Mouse (Mus musculus): ENCODE measurements around the gene Flcn. TPM values are rescaled to one million over a fixed set of nuclear protein-coding genes. Genes with fewer than 3 reads are reported as not detected.

Gene Flcn
- total RNA-seq, 2 experiments from 2014 or later = 30.8 to 33.2 TPM

DNA sequence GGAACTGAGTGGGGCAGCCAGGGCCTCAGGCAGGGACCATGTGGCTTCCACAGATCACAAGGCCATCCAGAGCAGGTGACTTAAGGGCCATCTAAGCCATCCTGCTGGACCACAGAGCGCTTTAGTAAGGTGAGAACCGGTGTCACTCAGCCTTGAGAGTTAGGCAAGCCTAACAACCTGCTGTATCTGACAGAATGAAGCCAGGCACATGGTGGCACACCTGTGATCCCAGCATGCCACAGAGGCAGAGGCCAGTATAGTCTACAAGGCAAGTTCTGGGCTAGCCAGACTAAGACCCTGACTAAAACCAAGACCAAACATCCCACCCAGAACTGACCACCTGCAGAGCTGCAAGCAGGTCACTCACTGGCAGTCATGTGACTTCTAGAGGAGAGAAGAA lies 4.2 kb downstream of the Flcn start:
- no peak for DNase-seq (ENCODE audit: low spot score in 2 of 2)

GRCm38 (mm10) chr11:59805256-59805655 lies 4.6 kb downstream of the Flcn start:
- no peak for DNase-seq (ENCODE audit: low spot score in 2 of 2)

GRCm38 (mm10) chr11:59804409-59805110 lies 5.3 kb downstream of the Flcn start:
- no peak for DNase-seq (ENCODE audit: low spot score in 2 of 2)

DNA sequence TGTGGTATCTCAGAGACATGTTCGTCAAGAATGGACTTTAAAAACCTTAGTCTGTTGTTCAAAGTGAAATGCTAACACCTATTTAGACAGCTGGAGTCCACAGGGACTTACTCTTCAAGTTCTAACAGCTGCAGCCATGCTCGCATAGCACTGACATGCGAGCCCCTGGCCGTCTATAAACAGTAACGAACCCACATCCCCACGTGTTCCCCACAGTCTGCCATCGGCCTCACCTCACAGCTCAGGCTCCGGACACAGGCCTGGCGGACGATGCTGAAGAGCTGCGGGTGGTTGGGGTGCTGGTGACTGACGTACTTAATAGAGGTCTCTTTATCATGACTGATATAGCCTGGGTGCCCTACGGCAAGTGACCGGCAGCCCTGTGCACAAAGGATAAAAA lies 6.3 kb downstream of the Flcn start:
- DNase-seq (ENCODE audit: low spot score in 2 of 2) = no peak

DNA sequence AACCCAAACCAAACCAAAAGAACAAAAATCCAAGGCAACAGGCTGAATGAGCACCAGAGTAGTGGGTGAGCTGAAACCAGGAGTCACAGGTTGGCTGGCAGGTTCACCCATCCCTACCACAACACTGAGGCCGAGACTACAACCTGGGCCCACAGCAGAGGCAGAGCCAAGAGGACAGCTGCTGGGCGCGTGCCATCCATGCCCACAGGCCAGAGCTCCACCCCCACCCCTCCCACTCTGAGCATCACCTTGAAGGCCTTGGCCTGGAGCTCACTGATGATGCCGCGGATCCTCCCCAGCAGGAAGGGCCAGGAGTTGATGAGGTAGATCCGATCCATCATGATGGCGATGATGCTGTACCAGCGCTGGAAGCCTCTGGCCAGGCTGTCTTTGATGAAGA lies 7.9 kb downstream of the Flcn start:
- DNase-seq (ENCODE audit: low spot score in 2 of 2) = no peak

DNA sequence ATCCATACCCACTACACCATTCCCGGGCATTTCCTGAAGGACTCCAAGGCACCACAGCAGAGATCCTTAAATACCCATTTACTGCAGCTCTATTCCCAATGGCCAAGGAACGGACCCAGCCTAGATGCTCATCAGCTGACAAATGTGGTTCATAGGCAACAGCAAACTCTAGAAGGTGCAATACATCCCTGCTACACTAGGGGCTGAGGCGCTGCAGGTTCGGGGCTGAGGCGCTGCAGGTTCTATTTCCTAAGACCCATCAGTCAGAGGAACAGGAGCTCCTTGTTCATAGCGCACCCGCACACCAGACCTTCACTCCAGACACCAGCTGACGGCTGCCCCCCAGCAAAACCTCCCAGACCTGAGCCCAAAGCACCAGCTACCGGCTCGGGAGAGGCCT lies 9.4 kb downstream of the Flcn start:
- no peak for DNase-seq (ENCODE audit: low spot score in 2 of 2)

- DNase-seq (ENCODE audit: low spot score in 2 of 2) = no peak
Observed at GRCm38 (mm10) chr11:59793390-59793789, 16.4 kb downstream of the Flcn start.

DNA sequence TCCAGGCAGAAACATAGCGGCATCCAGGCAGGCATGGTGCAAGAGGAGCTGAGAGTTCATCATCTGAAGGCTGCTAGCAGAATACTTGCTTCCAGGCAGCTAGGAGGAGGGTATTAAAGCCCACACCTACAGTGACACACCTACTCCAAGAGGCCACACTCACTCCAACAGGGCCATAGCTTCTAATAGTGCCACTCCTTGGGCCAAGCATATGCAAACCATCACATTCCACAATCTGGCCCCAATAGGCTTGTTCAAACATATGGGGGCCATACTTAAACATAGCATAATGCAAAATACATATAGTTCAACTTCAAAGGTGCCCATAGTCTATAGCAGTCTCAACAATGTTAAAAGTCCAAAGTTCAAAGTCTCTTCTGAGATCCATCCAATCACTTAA lies 20.5 kb downstream of the Flcn start:
- DNase-seq (ENCODE audit: low spot score in 2 of 2) = no peak

- peak; percentile 33 to 52 for DNase-seq (ENCODE audit: low spot score in 2 of 2)
Observed at GRCm38 (mm10) chr11:59787199-59787781, 22.5 kb downstream of the Flcn start, which contains the start of gene Pld6. TSS of gene Pld6 (minus strand) at chr11:59787645.

- DNase-seq (ENCODE audit: low spot score in 2 of 2) = no peak
Observed at GRCm38 (mm10) chr11:59786444-59787198, 23.2 kb downstream of the Flcn start.

- no peak for DNase-seq (ENCODE audit: low spot score in 2 of 2)
Observed at GRCm38 (mm10) chr11:59783591-59783990, 26.2 kb downstream of the Flcn start.

DNA sequence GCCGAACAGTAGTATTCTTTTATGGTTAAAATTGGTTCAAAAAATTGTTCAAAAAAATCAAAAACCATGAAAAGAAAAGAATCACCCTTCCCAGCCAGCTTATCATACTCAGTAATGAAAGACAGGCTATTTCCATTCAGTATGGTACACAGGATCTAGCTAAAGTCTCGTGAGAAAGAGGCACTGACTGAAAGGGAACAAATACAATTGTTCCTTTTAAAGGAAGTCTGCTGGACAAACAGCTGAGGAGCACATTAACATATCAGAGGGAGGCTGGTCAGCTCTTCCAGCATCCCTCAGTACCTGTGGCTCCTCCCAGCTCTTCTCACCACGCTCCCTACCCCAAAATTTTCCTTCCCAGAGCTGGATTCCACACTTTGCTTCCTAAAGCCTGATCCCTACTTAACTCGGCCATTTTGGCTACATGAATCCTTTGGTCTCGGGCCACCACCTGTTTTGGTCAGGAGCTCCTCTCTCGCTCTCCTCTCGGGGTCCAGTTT lies 27.7 kb downstream of the Flcn start:
- no peak for DNase-seq (ENCODE audit: low spot score in 2 of 2)

- no peak for DNase-seq (ENCODE audit: low spot score in 2 of 2)
Observed at GRCm38 (mm10) chr11:59780241-59780640, 29.6 kb downstream of the Flcn start.

- DNase-seq (ENCODE audit: low spot score in 2 of 2) = no peak
Observed at GRCm38 (mm10) chr11:59779406-59779805, 30.4 kb downstream of the Flcn start.

DNA sequence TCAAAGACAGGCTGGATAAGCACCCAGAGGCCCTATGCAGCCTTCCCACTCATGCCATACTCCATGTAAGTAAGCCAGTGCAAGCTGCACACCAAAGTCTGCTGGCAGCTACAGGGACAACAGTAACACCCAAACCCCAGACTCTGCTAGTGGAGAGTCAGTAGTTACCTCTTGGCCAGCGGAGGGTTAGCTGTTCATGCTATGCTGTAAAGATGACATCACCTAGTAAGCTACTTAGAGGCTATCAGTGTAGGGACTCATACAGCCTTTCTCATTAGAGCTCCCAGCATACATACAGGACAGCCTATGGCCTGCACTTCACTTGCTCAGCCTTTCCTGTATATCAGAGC lies 31.0 kb downstream of the Flcn start:
- no peak for DNase-seq (ENCODE audit: low spot score in 2 of 2)

DNA sequence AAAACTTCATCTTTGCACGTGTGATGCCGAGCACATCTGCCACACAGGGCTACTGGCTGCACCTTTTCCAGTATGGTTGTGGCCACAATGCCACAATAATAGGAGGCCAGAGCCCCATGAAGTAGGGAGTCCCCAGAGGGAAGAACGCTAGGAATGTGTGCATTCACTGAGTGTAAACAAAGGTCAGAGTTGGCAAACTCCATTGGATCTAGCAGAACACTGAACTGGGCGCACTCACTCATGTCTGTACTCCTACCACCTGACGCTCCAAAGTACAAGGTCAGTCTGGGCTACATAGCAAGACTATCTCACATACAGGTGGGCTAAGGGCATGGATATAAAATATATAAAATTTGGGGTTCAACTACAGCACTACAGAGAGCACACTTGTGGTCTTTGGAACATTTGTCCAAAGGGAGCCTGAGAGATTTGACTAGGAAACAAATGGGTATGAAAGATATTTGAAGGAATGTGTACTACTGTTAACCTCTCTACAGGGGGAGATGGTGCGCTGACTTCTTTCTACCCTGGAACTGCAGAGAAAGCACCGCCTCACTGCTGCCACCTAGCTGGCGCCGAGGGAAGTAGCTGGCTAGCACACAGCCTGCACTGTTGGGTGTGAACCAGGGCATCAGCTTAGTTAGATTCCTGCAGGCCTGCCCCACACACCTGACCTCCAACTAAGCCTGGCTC lies 31.5 kb downstream of the Flcn start:
- DNase-seq (ENCODE audit: low spot score in 2 of 2) = peak; percentile 83 to 86

DNA sequence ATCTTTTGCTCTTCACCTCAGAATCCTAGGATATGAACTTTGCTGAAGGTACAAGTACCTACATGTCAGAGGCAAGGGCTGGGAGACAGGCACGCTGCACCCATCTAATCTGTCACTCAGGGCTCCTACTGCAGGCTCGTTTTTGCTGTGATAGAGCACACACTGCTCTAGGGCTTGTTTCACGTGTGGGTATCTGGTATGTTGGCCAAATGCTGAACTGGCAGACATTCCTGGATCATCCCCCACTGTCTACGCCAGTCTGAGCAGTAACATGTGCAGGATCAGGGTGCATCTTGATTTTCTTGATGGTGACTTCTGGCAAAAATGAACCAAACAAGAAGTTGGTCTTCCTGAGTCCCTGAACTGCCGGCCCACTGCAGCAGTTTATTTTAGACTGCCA lies 32.6 kb downstream of the Flcn start:
- peak in 1 of 2 experiments; percentile 43 for DNase-seq (ENCODE audit: low spot score in 2 of 2)

DNA sequence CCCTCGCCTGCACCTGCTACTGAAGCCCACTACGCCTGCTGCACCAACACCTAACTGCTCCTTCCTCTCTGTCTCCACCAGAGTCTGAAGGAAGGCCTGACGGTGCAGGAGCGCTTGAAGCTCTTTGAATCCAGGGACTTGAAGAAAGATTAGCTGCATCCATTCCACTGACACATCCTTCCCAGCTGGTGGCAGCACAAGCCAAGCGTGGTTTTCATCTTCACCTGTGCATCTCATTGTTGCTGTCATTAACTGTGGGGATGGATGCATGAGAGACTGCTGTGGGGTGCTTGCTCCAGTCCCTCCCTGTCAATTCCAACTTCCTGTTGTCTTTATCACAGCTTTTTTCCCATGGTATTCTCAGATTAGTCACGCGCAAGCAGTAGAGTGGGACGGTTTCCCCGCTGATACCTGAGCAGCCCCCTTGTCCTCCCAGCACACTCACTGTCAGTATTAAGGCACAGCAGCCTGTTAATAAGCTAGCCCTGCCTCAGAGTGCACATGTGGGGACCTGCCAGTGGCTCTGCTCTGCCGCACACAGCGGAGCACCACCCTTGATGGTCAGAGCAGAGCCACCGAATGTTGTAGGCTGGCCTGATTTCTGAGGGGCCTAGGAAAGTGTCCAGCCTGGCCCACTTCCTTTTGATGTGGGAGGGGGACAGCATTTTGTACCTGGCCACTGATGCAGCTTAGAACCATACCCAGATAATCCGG lies 34.2 kb downstream of the Flcn start:
- DNase-seq (ENCODE audit: low spot score in 2 of 2) = no peak

DNA sequence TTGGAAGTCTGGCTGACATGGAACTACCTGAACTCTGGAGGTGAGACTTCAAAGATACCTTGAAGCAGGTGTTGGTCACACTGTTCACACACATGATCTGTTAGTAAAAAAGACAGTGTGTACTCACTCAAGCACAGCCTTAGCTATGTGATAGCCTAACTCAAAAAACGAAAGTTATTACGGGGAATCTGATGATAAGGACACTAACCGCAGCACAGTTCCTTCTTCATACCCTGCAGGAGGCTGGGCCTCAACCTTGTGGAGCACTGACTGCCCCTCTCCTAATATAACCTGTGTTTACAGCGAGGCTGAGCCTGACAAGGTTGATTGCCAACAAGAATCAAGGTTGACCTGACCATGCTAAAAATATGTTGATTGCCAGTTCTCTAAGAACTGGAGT lies 35.3 kb downstream of the Flcn start:
- DNase-seq (ENCODE audit: low spot score in 2 of 2) = no peak

GRCm38 (mm10) chr11:59772902-59773301 lies 36.9 kb downstream of the Flcn start:
- no peak for DNase-seq (ENCODE audit: low spot score in 2 of 2)

- DNase-seq (ENCODE audit: low spot score in 2 of 2) = no peak
Observed at GRCm38 (mm10) chr11:59772291-59772690, 37.5 kb downstream of the Flcn start.
